Mouse (Mus musculus) lung, embryonic 15.5 days (tissue): Measurements from ENCODE around the gene Trim44. TPM values are rescaled to one million over a fixed set of nuclear protein-coding genes. Genes with fewer than 3 reads are reported as not detected.

Source experiments
- ATAC-seq: fragments of 200-750 bp; cut with Nextera tagmentation; 2 replicates; pipeline ENCODE4 v1.8.0; 2017; ENCODE audit warnings: moderate number of reproducible peaks, borderline replicate concordance; ENCODE audit not compliant: low FRiP score, low TSS enrichment; ENCODE audit errors: extremely low read depth
- H3K27ac ChIP-seq: fragments of 300-500 bp; sonication (generic); 2 replicates; pipeline ENCODE4 v1.5.1; 2015; ENCODE audit warnings: moderate library complexity, mild to moderate bottlenecking, inconsistent platforms
- H3K27me3 ChIP-seq: fragments of 300-500 bp; sonication (generic); 2 replicates; pipeline ENCODE4 v1.6.1; 2015; ENCODE audit warnings: inconsistent platforms
- H3K36me3 ChIP-seq: fragments of 300-500 bp; sonication (generic); 2 replicates; pipeline ENCODE4 v1.6.1; 2015; ENCODE audit warnings: inconsistent platforms
- H3K4me1 ChIP-seq: fragments of 300-500 bp; sonication (generic); 2 replicates; pipeline ENCODE4 v1.6.1; 2015; ENCODE audit warnings: inconsistent platforms
- H3K4me2 ChIP-seq: fragments of 300-500 bp; sonication (generic); 2 replicates; pipeline ENCODE4 v1.6.1; 2015; ENCODE audit warnings: inconsistent platforms, mild to moderate bottlenecking, moderate library complexity
- H3K4me3 ChIP-seq: fragments of 300-500 bp; sonication (generic); 2 replicates; pipeline ENCODE4 v1.5.1; 2015; ENCODE audit warnings: mild to moderate bottlenecking, inconsistent platforms
- H3K9ac ChIP-seq: fragments of 300-500 bp; sonication (generic); 2 replicates; pipeline ENCODE4 v1.6.1; 2015; ENCODE audit warnings: inconsistent platforms
- H3K9me3 ChIP-seq: fragments of 300-500 bp; sonication (generic); 2 replicates; pipeline ENCODE4 v1.6.1; 2016; ENCODE audit warnings: inconsistent platforms
- WGBS: fragments of 180-500 bp; shearing (Covaris S2); methylation state at CpG from one replicate; pipeline ENCODE4 v1.1.7; 2015; 5-methylcytosine and 5-hydroxymethylcytosine counted together
- polyA plus RNA-seq: library from polyadenylated mRNA; unstranded; fragments of >200 nt; fragmentation: Nextera tagmentation; extraction: Ambion mirVana; gene quantifications from 2 replicates; pipeline ENCODE4 v1.2.1, GENCODE M21; 2015

The Trim44 gene
- polyA plus RNA-seq, 1 experiment from 2014 or later: 27.8 TPM

- no peaks in the 10 kb centered on the region for H3K4me1 ChIP-seq
- no peaks in the 10 kb centered on the region for H3K36me3 ChIP-seq
- H3K4me3 ChIP-seq: no peak overlapping the region
- 61% methylated on average over 7 of the region's 7 CpGs for WGBS
- H3K9me3 ChIP-seq: no peaks in the 10 kb centered on the region
- peak; percentile 19; the same call in 1 of the 2 replicates for ATAC-seq
- no peaks in the 10 kb centered on the region for H3K27me3 ChIP-seq
- no peak overlapping the region for H3K9ac ChIP-seq
- H3K27ac ChIP-seq: no peak overlapping the region
- H3K4me2 ChIP-seq: no peak overlapping the region
Measured at GRCm38 (mm10) chr2:102273280-102273679, 134.3 kb downstream of the Trim44 start.

- no peaks in the 10 kb centered on the region for H3K9me3 ChIP-seq
- no peak overlapping the region for H3K27ac ChIP-seq
- no peaks in the 10 kb centered on the region for H3K36me3 ChIP-seq
- 61% methylated on average over 13 of the region's 13 CpGs for WGBS
- no peak for ATAC-seq
- H3K4me1 ChIP-seq: no peaks in the 10 kb centered on the region
- no peaks in the 10 kb centered on the region for H3K27me3 ChIP-seq
- no peak overlapping the region for H3K9ac ChIP-seq
- H3K4me3 ChIP-seq: no peak overlapping the region
- H3K4me2 ChIP-seq: no peak overlapping the region
Measured at GRCm38 (mm10) chr2:102267582-102268339, 139.9 kb downstream of the Trim44 start.

- no peak overlapping the region for H3K4me2 ChIP-seq
- no peak overlapping the region for H3K4me3 ChIP-seq
- H3K27ac ChIP-seq: no peak overlapping the region; the same call in 1 of the 2 replicates
- no peaks in the 10 kb centered on the region for H3K9me3 ChIP-seq
- no peaks in the 10 kb centered on the region for H3K4me1 ChIP-seq
- 0 out of 2 replicates have a peak, but pooled peaks have one; percentile 39 for ATAC-seq
- WGBS: 68% methylated on average over 3 of the region's 3 CpGs
- H3K27me3 ChIP-seq: no peaks in the 10 kb centered on the region
- H3K9ac ChIP-seq: no peak overlapping the region
- no peaks in the 10 kb centered on the region for H3K36me3 ChIP-seq
Measured at GRCm38 (mm10) chr2:102266911-102267310, 140.7 kb downstream of the Trim44 start.

GRCm38 (mm10) chr2:102259139-102259538 is 148.5 kb downstream of the Trim44 start:
- Histone ChIP-seq H3K27ac (no peak overlapping the region), H3K4me1 (peaks cover 16% of the 10 kb centered on the region), H3K36me3 (no peaks in the 10 kb centered on the region), H3K27me3 (peaks cover 23% of the 10 kb centered on the region), H3K4me2 (peak overlapping the region; percentile 39; the same call in 1 of the 2 replicates), H3K9me3 (no peaks in the 10 kb centered on the region), H3K4me3 (0 out of 2 replicates have a peak overlapping the region, but pooled peaks have one; percentile 2), H3K9ac (no peak overlapping the region)
- WGBS: 17% methylated on average over 13 of the region's 13 CpGs
- no peak for ATAC-seq

GRCm38 (mm10) chr2:102258682-102259081 is 148.9 kb downstream of the Trim44 start:
- Histone ChIP-seq H3K4me3 (0 out of 2 replicates have a peak overlapping the region, but pooled peaks have one; percentile 2), H3K4me1 (peaks cover 16% of the 10 kb centered on the region), H3K27me3 (peaks cover 23% of the 10 kb centered on the region), H3K36me3 (no peaks in the 10 kb centered on the region), H3K27ac (no peak overlapping the region), H3K4me2 (peak overlapping the region; percentile 39; the same call in 1 of the 2 replicates), H3K9me3 (no peaks in the 10 kb centered on the region), H3K9ac (no peak overlapping the region)
- no peak for ATAC-seq
- 22% methylated on average over 8 of the region's 8 CpGs for WGBS

- Histone ChIP-seq H3K27ac (no peak overlapping the region), H3K4me2 (peak overlapping the region; percentile 28), H3K4me3 (no peak overlapping the region), H3K36me3 (no peaks in the 10 kb centered on the region), H3K9ac (no peak overlapping the region), H3K4me1 (peaks cover 16% of the 10 kb centered on the region), H3K9me3 (no peaks in the 10 kb centered on the region), H3K27me3 (peaks cover 23% of the 10 kb centered on the region)
- 5% methylated on average over 12 of the region's 12 CpGs for WGBS
- ATAC-seq: 0 out of 2 replicates have a peak, but pooled peaks have one; percentile 50
Measured at GRCm38 (mm10) chr2:102257964-102258605, 149.5 kb downstream of the Trim44 start.

- Histone ChIP-seq H3K9ac (no peak overlapping the region), H3K27ac (no peak overlapping the region), H3K4me1 (peaks cover 16% of the 10 kb centered on the region), H3K4me2 (no peak overlapping the region), H3K9me3 (no peaks in the 10 kb centered on the region), H3K27me3 (peaks cover 23% of the 10 kb centered on the region), H3K4me3 (no peak overlapping the region), H3K36me3 (no peaks in the 10 kb centered on the region)
- no peak for ATAC-seq
- WGBS: 76% methylated on average over 5 of the region's 5 CpGs
Measured at GRCm38 (mm10) chr2:102256591-102257335, 150.9 kb downstream of the Trim44 start.

- no peak for ATAC-seq
- no peaks in the 10 kb centered on the region for H3K9me3 ChIP-seq
- no peak overlapping the region for H3K27ac ChIP-seq
- H3K36me3 ChIP-seq: no peaks in the 10 kb centered on the region
- no peak overlapping the region for H3K4me3 ChIP-seq
- H3K4me2 ChIP-seq: no peak overlapping the region
- H3K9ac ChIP-seq: no peak overlapping the region
- peaks cover 23% of the 10 kb centered on the region for H3K27me3 ChIP-seq
- 53% methylated on average over 3 of the region's 3 CpGs for WGBS
- peaks cover 16% of the 10 kb centered on the region for H3K4me1 ChIP-seq
Measured at GRCm38 (mm10) chr2:102256100-102256499, 151.5 kb downstream of the Trim44 start.

- ATAC-seq: no peak
- Histone ChIP-seq H3K9ac (no peak overlapping the region), H3K4me1 (peaks cover 5% of the 10 kb centered on the region), H3K9me3 (no peaks in the 10 kb centered on the region), H3K4me3 (no peak overlapping the region), H3K36me3 (no peaks in the 10 kb centered on the region), H3K27me3 (peaks cover 9% of the 10 kb centered on the region), H3K4me2 (no peak overlapping the region), H3K27ac (no peak overlapping the region)
- 82% methylated on average over 7 of the region's 7 CpGs for WGBS
Measured at GRCm38 (mm10) chr2:102253204-102253603, 154.4 kb downstream of the Trim44 start.

- ATAC-seq: no peak
Measured at GRCm38 (mm10) chr2:102252651-102253050, 155.0 kb downstream of the Trim44 start.

More at GRCm38 (mm10) chr2:102252651-102253050, 155.0 kb downstream of the Trim44 start:
- WGBS: 49% methylated on average over 4 of the region's 4 CpGs
- Histone ChIP-seq H3K9ac (no peak overlapping the region), H3K27me3 (peaks cover 5% of the 10 kb centered on the region), H3K27ac (no peak overlapping the region), H3K4me2 (no peak overlapping the region), H3K9me3 (no peaks in the 10 kb centered on the region), H3K4me3 (no peak overlapping the region), H3K4me1 (no peaks in the 10 kb centered on the region; the same call in 1 of the 2 replicates), H3K36me3 (no peaks in the 10 kb centered on the region)
